Mouse (Mus musculus) embryonic fibroblast, embryonic 13.5 days (primary cell): ENCODE results near the gene Ech1.

Source experiments
- CTCF ChIP-seq: IDR thresholded peaks from 2 replicates; pipeline ENCODE4 v1.5.1; 2011; ENCODE audit warnings: mild to moderate bottlenecking, control low read depth, low read length, moderate library complexity, borderline replicate concordance; ENCODE audit not compliant: insufficient read depth
- POLR2A ChIP-seq: IDR thresholded peaks from 2 replicates; pipeline ENCODE4 v1.6.1; 2011; ENCODE audit warnings: low read depth, mild to moderate bottlenecking, control low read depth, low read length, moderate library complexity

DNA sequence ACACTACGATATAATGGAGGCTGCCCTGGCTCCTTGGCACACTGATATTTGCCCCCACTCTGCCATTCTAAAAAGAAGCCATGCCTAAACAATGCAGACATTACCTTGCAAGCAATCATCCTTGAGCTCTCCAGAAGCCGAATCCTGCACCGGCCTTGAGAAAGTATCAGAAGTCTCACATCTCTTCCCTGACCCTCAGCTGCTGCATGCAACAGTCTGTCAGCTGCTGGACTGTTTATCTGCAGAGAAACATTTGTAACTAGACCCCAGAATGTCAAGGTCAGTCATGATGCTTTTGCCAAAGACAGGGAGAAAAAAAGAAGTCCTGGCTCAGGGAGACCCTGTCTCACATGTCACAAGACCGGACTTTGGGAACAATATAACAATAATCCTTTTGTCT, 51.1 kb downstream of the Ech1 start:
- TF ChIP-seq CTCF = no peak
- TF ChIP-seq POLR2A = no peak
